Mouse (Mus musculus): ENCODE results near the gene Shisa2. TPM values are rescaled to one million over a fixed set of nuclear protein-coding genes. Genes with fewer than 3 reads are reported as not detected.

Shisa2 gene
- polyA plus RNA-seq, 1 experiment, result 0.44 TPM

DNA sequence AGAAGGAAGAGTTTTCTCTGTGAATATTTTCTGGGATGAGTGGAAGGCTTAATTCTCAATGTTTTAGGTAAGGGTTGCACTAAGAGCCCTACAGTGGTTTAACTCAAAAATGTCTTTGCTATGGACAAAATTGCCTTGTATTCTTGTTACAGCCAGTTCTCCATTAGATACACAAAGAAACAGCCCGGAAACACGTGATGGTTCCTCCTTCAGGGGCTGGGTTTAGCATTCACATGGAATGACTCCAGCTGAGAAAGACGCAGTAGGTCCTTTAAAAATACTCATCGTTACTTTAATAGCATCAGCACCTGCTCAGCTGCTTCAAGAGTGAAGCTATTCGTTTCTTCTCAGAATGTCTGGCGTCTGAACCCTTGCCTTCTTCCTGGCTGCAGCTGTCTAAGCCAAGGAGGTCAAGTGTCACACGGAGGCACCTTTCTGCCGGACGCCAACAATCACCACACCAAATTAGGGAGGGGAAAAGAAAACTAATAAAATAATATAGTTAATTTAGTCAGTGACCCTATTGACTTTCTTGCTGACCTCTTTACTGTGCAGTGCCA is 702 bp upstream of the Shisa2 start:
- Histone ChIP-seq H3K4me3 (ENCODE audit: insufficient read depth, low read depth, low read length) (peak overlapping the region; percentile 55), H3K27ac (replicated peaks; ENCODE audit: low read depth, low read length) (no peak overlapping the region), H3K4me1 (ENCODE audit: control insufficient read depth, insufficient read depth, insufficient read length, low read length) (no peaks in the 10 kb centered on the region)

DNA sequence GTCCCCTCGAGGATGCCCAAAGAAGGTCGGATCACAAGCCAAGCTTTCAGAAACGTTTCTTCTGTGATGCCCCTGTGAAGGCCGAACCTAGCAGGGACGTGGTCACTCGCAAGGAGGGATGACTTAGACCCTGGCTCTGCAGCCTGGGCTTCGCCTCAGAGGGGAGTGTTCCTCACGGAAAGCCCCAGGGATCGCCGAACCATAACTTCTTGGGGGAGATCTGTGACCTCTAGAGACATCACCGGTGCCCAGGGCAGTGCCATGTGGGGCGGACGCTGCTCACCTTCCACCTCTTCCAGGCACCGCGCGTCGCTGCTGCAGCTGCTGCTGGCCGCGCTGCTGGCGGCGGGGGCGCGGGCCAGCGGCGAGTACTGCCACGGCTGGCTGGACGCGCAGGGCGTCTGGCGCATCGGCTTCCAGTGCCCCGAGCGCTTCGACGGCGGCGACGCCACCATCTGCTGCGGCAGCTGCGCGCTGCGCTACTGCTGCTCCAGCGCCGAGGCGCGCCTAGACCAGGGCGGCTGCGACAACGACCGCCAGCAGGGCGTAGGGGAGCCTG is 777 bp downstream of the Shisa2 start:
- Histone ChIP-seq H3K27ac (replicated peaks; ENCODE audit: low read depth, low read length) (no peak overlapping the region), H3K4me3 (ENCODE audit: insufficient read depth, low read depth, low read length) (peak overlapping the region; percentile 55), H3K4me1 (ENCODE audit: control insufficient read depth, insufficient read depth, insufficient read length, low read length) (no peaks in the 10 kb centered on the region)

DNA sequence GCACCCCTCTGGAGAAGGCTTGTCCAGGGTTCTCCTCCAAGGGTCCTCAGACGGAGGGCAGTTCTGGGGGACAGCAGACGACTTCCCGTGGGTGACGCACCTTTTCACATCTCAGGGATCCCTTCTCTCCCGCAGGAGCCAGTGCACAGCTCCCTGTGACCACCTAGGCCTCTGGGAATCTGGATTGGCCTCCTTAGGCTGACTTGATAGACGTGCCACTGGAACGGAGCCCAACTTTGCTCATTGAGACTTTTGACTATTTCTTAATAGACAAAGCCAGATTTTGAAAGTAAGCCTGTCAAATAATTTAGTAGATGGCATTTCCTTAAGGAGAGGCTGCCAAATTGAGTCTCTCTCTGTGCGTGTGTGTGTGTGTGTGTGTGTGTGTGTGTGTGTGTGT is 1.6 kb downstream of the Shisa2 start:
- no peak overlapping the region for H3K4me3 ChIP-seq (ENCODE audit: insufficient read depth, low read depth, low read length)
- no peak overlapping the region for H3K27ac ChIP-seq (replicated peaks; ENCODE audit: low read depth, low read length)
- H3K4me1 ChIP-seq (ENCODE audit: control insufficient read depth, insufficient read depth, insufficient read length, low read length), result no peaks in the 10 kb centered on the region

DNA sequence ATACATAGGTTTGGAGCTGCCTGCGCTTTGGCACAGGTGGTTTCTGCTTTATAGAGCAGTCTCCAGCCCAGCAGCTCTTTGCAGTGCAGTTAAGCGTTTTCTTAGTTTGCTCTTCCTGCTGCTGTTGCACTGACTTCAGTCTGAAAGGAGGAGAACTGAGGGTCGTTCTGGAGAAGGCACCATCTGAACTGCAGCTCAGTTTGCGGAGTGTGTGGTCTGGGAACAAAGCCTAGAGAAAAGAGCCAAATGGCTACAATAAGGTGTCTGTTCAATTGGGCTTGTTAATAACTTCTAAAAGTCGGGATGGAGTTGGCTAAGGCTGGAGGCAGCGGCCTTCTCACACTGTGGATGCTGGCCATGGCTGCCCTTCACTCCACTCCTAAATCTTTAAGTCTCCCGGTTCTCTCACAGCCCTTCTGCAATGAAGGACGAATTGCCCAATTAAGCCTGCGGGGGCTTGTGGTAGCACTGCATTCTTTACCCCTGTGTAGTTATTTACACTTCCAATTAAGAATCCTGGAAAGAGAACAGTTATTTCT is 2.1 kb downstream of the Shisa2 start:
- no peak overlapping the region for H3K4me3 ChIP-seq (ENCODE audit: insufficient read depth, low read depth, low read length)
- H3K4me1 ChIP-seq (ENCODE audit: control insufficient read depth, insufficient read depth, insufficient read length, low read length), result no peaks in the 10 kb centered on the region

DNA sequence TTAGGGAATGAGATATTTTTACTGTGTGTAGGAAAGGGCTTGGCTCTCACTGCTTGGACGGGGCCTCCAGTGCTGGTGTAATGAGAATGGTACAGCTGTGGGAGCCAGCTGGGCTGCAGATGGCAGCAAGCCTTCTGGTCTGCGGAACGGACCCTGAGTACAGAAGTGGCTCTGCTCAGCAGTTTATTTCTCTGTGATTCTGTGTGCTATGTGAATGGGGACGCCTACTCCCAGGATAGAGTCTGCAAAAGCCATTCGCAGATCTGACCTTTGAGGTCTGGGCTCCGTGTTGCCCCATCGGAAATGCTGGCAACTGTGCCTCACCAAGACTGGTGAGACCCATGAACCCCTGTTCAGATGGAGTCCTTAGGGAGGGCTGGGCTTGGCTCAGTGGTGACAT is 2.7 kb downstream of the Shisa2 start:
- H3K4me3 ChIP-seq (ENCODE audit: insufficient read depth, low read depth, low read length), result no peak overlapping the region
- no peaks in the 10 kb centered on the region for H3K4me1 ChIP-seq (ENCODE audit: control insufficient read depth, insufficient read depth, insufficient read length, low read length)
- H3K27ac ChIP-seq (replicated peaks; ENCODE audit: low read depth, low read length), result no peak overlapping the region

More for the DNA sequence above, 2.1 kb downstream of the Shisa2 start:
- H3K27ac ChIP-seq (replicated peaks; ENCODE audit: low read depth, low read length), result no peak overlapping the region

DNA sequence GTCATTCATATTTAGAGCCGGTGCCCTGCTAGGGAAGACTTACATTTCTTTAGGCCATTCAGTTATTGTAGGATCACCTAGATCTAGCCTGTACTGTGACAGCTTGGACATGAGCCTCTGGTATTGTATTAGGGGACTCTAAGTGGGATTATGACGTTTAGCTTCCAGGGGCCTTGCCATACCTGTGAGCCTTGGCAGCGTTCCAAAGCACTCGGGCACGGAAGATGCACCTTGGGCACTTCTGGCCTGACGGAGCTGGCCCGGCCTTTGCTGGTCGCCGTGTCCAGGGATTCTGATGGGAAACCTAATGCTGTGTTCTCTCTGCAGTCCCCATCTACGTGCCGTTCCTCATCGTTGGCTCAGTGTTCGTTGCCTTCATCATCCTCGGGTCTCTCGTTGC is 4.2 kb downstream of the Shisa2 start:
- no peaks in the 10 kb centered on the region for H3K4me1 ChIP-seq (ENCODE audit: control insufficient read depth, insufficient read depth, insufficient read length, low read length)
- H3K4me3 ChIP-seq (ENCODE audit: insufficient read depth, low read depth, low read length), result no peak overlapping the region
- no peak overlapping the region for H3K27ac ChIP-seq (replicated peaks; ENCODE audit: low read depth, low read length)

DNA sequence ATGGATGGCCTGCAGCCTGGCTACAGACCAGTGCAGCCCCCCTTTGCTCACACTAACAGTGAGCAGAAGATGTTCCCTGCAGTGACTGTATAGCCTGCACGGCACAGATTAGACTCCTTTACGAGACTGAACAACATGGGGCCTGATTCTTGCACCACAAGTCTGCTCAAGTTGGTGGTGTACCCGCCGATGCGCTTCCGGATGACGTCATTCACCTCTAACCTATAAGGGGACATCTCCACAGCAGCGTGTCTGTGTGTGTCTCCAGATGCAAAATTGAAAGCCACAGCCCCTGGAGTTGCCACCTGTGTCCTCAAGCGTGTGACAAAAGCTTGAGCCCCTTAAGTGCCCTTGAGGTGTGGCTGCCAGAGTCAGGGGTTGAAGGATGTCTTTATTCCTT is 5.0 kb downstream of the Shisa2 start:
- Histone ChIP-seq H3K27ac (replicated peaks; ENCODE audit: low read depth, low read length) (no peak overlapping the region), H3K4me1 (ENCODE audit: control insufficient read depth, insufficient read depth, insufficient read length, low read length) (no peaks in the 10 kb centered on the region), H3K4me3 (ENCODE audit: insufficient read depth, low read depth, low read length) (no peak overlapping the region)

DNA sequence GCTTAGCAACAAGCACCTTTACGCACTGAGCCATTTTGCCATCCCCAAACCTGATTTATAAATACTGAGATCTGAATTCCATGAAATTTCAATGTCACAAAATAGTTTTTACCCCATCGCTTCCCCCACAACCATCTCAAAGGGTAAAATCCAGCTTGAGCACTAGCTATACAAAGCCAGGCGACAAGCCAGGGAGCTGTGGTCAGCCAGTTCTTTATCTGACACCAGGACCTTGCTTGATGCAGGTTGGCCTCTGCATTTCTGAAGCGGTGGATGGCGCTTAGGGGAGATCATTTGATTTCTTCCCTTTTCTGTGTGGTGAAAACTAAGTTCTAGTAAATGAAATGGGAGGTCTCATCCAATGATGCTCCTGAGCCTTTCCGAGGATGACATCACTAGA is 7.0 kb downstream of the Shisa2 start:
- Histone ChIP-seq H3K4me3 (ENCODE audit: insufficient read depth, low read depth, low read length) (no peak overlapping the region), H3K4me1 (ENCODE audit: control insufficient read depth, insufficient read depth, insufficient read length, low read length) (no peaks in the 10 kb centered on the region), H3K27ac (replicated peaks; ENCODE audit: low read depth, low read length) (no peak overlapping the region)

DNA sequence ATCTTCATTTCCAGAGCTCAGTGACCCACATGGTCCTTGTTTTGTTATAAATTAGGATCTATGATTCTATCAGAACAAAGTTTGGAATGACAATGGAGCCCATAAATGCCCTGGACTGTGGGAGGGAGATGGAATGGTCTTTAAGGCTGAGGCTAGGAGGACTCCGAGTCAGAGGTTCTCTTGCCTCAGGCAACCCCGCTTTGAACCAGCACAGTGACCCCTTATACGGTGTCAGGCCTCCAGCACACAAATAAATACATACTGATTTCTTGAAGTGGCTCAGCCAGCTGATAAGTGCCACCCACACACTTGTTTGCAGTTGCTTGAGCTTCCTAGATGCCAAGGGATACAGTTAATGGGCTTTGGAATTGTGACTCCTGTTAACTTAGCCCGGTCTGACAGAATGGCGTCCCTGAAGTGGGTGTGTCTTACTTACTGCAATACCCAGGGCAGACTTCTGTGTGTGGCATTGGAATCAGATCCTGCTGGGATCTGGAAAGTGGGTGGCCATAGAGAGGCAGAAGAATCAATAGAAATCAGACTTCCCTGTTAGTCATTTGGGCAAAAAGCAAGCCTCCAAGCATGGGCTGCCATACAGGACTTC is 8.3 kb downstream of the Shisa2 start:
- Histone ChIP-seq H3K27ac (replicated peaks; ENCODE audit: low read depth, low read length) (no peak overlapping the region), H3K4me1 (ENCODE audit: control insufficient read depth, insufficient read depth, insufficient read length, low read length) (no peaks in the 10 kb centered on the region), H3K4me3 (ENCODE audit: insufficient read depth, low read depth, low read length) (no peak overlapping the region)

DNA sequence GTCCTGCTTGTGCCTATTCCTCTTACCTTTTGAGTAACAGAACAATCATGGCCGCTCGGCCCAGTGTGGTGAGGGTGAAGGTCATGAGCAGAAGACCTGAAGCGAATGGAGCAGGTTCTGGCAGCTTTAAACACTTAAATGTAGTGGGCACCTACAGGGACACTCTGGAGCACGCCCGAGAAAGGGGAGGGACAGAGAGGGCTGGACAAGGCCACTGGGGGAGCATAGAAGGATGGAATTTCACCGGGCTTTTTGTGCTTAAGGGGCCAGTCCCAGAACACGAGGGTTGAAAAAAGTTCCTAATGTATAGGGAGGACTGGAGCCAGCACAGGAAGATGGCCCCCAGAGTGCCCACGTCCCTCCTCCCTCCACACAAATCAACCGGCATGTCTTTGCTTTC is 8.9 kb downstream of the Shisa2 start:
- Histone ChIP-seq H3K27ac (replicated peaks; ENCODE audit: low read depth, low read length) (no peak overlapping the region), H3K4me1 (ENCODE audit: control insufficient read depth, insufficient read depth, insufficient read length, low read length) (no peaks in the 10 kb centered on the region), H3K4me3 (ENCODE audit: insufficient read depth, low read depth, low read length) (no peak overlapping the region)

DNA sequence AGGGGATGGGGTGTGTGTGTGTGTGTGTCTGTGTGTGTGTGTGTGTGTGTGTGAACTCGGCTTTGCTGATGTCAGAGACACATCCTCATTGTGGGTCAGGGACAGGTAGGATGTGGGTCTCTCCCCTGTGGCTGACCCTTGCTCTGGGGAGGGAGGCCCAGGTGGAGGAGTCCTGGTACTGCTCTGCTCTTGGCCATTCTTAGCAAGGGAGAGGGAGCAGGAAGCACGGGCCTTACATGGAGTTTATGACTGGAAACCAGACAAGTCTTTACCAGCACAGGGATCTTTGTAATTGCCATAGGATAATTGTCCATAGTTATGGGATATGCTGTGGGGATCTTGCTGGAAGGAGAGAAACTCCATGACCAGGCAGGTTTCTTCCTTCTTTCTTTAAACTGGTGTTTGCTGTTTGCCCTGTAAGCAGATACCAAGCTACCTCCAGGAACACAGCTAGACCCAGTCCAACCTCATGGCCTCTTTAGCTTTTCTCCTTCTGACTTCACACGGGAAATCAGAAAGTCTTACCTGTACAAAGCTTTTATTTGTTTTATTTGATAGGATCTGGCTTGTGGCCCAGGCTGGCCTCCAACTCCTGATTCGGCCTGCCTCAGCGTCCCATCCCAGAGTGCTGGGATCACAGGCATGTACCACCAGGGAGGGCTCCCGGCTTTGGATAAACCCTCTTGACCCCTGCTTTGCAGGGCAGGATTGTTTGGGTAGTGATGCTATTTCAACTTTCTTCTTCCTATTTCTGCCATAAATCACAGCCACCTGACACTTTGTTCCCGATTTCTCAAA is 14.0 kb downstream of the Shisa2 start:
- H3K4me3 ChIP-seq (ENCODE audit: insufficient read depth, low read depth, low read length), result no peak overlapping the region
- no peaks in the 10 kb centered on the region for H3K4me1 ChIP-seq (ENCODE audit: control insufficient read depth, insufficient read depth, insufficient read length, low read length)
- no peak overlapping the region for H3K27ac ChIP-seq (replicated peaks; ENCODE audit: low read depth, low read length)

DNA sequence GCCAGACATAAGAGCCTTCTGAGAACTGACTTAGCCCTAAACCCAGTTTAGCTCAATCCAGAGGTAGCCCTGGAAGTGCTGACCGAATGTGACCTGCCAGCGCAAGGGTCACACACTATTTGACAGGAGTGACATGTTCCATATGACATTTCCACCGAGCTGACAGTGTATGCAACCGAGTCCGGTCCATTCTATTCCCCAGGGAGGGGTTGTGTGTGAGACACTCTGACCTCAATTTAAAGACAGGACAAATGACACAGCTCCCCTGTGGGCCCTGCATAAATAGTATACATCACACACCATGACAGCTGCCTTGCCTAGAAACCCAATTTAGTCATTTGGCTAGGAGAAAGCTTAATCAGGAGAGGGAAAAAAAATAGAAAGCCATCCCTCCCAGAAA is 16.7 kb downstream of the Shisa2 start:
- Histone ChIP-seq H3K4me1 (ENCODE audit: control insufficient read depth, insufficient read depth, insufficient read length, low read length) (no peaks in the 10 kb centered on the region), H3K4me3 (ENCODE audit: insufficient read depth, low read depth, low read length) (no peak overlapping the region), H3K27ac (replicated peaks; ENCODE audit: low read depth, low read length) (no peak overlapping the region)

DNA sequence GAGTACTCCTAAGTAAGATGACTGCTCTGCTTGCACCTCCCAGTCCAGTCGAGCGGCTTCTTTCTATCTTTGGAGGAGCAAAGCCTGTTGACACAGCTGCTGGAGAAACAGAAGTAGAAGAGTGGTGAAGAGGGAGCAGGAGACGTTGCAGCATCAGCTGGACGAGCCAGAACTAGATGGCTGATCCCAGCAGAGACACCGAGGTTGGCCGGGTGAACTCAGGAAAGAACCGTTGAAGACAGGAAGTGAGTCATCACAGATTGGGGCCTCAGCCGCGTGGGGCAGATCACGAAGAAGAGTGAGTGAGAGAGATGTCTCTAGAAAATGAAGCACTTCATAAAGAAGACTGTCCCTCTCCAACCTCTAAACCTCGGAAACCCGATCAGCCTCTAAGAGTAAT is 18.5 kb downstream of the Shisa2 start:
- Histone ChIP-seq H3K27ac (replicated peaks; ENCODE audit: low read depth, low read length) (no peak overlapping the region), H3K4me1 (ENCODE audit: control insufficient read depth, insufficient read depth, insufficient read length, low read length) (no peaks in the 10 kb centered on the region), H3K4me3 (ENCODE audit: insufficient read depth, low read depth, low read length) (no peak overlapping the region)

DNA sequence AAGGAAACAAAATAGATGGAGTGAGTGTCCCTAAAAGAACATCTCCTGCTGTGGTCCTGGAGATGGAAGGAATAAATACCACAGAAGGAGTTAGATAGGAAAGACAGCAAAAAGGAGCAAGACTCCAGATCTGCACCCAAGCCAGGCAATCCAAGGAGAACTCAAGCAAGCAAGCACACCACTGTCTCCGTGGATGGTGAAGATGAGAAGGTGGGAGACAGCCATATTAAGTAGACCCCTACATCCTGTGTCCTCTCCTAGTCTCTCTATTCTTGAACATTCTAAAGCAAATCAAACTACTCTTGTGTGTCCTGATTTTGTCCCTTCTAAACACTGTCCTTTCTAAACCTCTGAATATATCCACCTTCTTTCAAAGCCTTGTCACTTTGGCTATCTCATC is 19.1 kb downstream of the Shisa2 start:
- H3K4me3 ChIP-seq (ENCODE audit: insufficient read depth, low read depth, low read length), result no peak overlapping the region
- H3K4me1 ChIP-seq (ENCODE audit: control insufficient read depth, insufficient read depth, insufficient read length, low read length), result no peaks in the 10 kb centered on the region
- no peak overlapping the region for H3K27ac ChIP-seq (replicated peaks; ENCODE audit: low read depth, low read length)

DNA sequence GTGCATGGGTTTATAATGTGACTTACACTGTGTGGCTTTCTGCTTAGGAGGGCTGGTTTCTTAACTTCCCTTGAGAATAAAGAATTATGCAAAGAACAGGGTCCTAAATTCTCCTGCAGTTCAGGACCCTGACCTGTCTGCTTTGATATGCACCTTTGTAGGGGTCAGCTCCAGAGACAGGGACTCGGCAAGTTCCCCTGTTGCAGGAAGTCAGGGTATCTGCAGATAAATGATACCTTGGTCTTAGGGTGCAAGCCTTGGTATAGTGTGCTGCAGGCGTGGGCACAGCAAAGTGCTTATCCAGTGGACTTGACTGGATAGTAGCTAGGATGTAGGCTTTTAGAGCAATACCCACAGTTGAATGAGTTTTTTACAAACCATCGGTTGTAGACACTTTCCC is 19.8 kb downstream of the Shisa2 start:
- Histone ChIP-seq H3K4me3 (ENCODE audit: insufficient read depth, low read depth, low read length) (no peak overlapping the region), H3K27ac (replicated peaks; ENCODE audit: low read depth, low read length) (no peak overlapping the region), H3K4me1 (ENCODE audit: control insufficient read depth, insufficient read depth, insufficient read length, low read length) (no peaks in the 10 kb centered on the region)
